Mouse (Mus musculus) spleen, adult 2 months (tissue): Measurements from ENCODE around the gene Fgf22. TPM values are rescaled to one million over a fixed set of nuclear protein-coding genes. Genes with fewer than 3 reads are reported as not detected.

Source experiments
- DNase-seq, 2 experiments: peaks; one replicate each; pipeline versions ENCODE4 v3.0.0 to v3.0.0-alpha.2; 2012 to 2021; ENCODE audit warnings: low spot score in 2 of 2, low read depth in 1 of 2
- H3K27ac ChIP-seq: fragments of 200-500 bp; 2 replicates; pipeline ENCODE4 v1.5.1; 2012; ENCODE audit warnings: low read length, inconsistent platforms; ENCODE audit not compliant: insufficient read depth
- H3K27me3 ChIP-seq: fragments of 200-500 bp; 2 replicates; pipeline ENCODE4 v1.6.1; 2012; ENCODE audit warnings: mild to moderate bottlenecking, moderate library complexity, low read length, inconsistent platforms; ENCODE audit not compliant: control insufficient read depth, insufficient read depth
- H3K36me3 ChIP-seq: fragments of 200-500 bp; 2 replicates; pipeline ENCODE4 v1.6.1; 2012; ENCODE audit warnings: mild to moderate bottlenecking, low read length, inconsistent platforms; ENCODE audit not compliant: control insufficient read depth, insufficient read depth
- H3K4me1 ChIP-seq: fragments of 200-500 bp; 2 replicates; pipeline ENCODE4 v1.6.1; 2011; ENCODE audit warnings: inconsistent platforms; ENCODE audit not compliant: control insufficient read depth, insufficient read depth, insufficient read length
- H3K4me3 ChIP-seq: fragments of 200-500 bp; 2 replicates; pipeline ENCODE4 v1.5.1; 2011; ENCODE audit warnings: mild to moderate bottlenecking, inconsistent platforms; ENCODE audit not compliant: insufficient read depth, insufficient read length; ENCODE audit errors: extremely low read depth
- CTCF ChIP-seq: fragments of 200-500 bp; IDR thresholded peaks from 2 replicates; pipeline ENCODE4 v1.5.1; 2011; ENCODE audit warnings: mild to moderate bottlenecking, inconsistent platforms; ENCODE audit not compliant: insufficient read depth, insufficient read length, insufficient replicate concordance; ENCODE audit errors: extremely low read depth
- POLR2A ChIP-seq: fragments of 200-500 bp; IDR thresholded peaks from 2 replicates; pipeline ENCODE4 v1.6.1; 2011; ENCODE audit warnings: low read depth, low read length, inconsistent platforms
- WGBS: fragments of 180-500 bp; shearing (Covaris S2); methylation state at CpG from one replicate; pipeline ENCODE4 v1.1.7; 2018; 5-methylcytosine and 5-hydroxymethylcytosine counted together
- polyA plus RNA-seq: library from polyadenylated mRNA; depleted of rRNA; stranded (reverse); fragments of >200 nt; gene quantifications from 2 replicates; pipeline ENCODE4 v1.2.3, GENCODE M21; 2012

The Fgf22 gene
- polyA plus RNA-seq, 1 experiment = not detected

DNA sequence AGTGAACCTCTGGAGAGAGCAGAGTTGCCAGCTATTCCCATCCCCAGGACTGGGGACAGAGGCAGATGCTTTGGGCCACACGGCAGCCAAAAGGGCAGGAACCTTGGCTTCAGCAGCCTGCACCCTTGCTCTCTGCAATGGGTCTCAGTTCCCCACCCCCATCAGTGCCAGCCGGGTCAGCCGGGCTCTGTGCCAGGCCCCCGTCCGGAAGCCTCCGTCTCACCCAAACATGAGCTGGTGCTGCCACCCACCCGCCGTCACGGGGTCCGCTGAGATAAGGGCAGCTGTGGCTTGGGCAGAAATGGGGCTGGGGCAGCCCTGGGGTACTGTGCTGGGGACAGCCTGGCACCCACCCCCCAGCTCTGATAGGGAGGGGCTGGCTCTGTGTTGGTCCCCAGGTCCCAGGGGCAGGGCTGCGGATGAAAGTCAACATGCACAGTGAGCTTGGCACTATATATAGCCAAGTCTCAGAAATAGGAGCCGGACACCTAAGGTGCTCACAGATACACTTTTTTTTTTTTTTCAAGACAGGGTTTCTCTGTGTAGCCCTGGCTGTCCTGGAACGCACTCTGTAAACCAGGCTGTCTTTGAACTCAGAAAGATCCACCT lies 25.4 kb upstream of the Fgf22 start:
- Histone ChIP-seq H3K4me3 (no peak overlapping the region), H3K27ac (no peak overlapping the region), H3K27me3 (no peaks in the 10 kb centered on the region), H3K4me1 (no peaks in the 10 kb centered on the region), H3K36me3 (peaks cover 4% of the 10 kb centered on the region; the same call in 1 of the 2 replicates)
- no peak for DNase-seq
- TF ChIP-seq POLR2A = no peak
- no peak for TF ChIP-seq CTCF
- 56% methylated on average over 13 of the region's 13 CpGs for whole genome bisulfite sequencing

DNA sequence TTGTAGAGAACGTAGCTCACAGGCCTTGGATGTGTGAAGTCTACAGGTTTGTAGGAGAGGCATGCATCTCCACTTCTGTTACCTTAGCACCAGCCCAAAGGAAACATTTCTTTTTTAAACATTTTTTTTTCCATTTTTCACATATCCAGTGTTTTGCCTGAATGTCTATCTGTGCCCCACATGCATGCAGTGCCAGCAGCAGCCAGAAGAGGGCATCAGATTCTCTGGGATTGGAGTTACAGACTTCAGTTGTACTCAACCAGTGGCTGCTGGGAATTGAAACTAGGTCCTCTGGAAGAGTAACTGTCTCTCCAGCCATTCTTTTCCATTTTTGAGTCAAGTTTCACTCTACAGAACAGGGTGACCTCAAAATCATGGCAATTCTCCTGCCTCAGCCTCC lies 22.4 kb upstream of the Fgf22 start:
- Histone ChIP-seq H3K4me1 (no peaks in the 10 kb centered on the region), H3K4me3 (no peak overlapping the region), H3K27me3 (no peaks in the 10 kb centered on the region), H3K27ac (no peak overlapping the region), H3K36me3 (peaks cover 29% of the 10 kb centered on the region)
- WGBS = 95% methylated on average over 1 of the region's 1 CpGs
- DNase-seq = peak in 1 of 2 experiments; percentile 31
- no peak for TF ChIP-seq POLR2A
- peak; percentile 25; the same call in 1 of the 2 replicates for TF ChIP-seq CTCF

DNA sequence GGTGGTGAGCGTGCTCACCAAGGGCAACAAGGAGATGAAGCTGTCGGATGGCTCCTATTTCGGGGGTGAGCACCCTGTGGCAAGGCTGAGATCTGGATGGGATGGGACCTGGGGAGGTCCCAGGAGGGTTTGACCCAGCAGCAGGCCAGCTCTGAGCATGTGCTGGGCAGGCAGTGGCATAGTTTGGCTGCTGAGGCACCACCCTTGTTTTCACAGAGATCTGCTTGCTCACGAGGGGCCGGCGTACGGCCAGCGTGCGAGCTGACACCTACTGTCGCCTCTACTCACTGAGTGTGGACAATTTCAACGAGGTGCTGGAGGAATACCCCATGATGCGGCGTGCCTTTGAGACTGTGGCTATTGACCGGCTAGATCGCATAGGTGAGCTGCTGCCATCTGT lies 21.0 kb upstream of the Fgf22 start:
- Histone ChIP-seq H3K27ac (no peak overlapping the region), H3K4me3 (no peak overlapping the region), H3K27me3 (no peaks in the 10 kb centered on the region), H3K36me3 (peaks cover 39% of the 10 kb centered on the region), H3K4me1 (no peaks in the 10 kb centered on the region)
- no peak for DNase-seq
- 95% methylated on average over 15 of the region's 15 CpGs for WGBS
- no peak for TF ChIP-seq CTCF
- TF ChIP-seq POLR2A = no peak

DNA sequence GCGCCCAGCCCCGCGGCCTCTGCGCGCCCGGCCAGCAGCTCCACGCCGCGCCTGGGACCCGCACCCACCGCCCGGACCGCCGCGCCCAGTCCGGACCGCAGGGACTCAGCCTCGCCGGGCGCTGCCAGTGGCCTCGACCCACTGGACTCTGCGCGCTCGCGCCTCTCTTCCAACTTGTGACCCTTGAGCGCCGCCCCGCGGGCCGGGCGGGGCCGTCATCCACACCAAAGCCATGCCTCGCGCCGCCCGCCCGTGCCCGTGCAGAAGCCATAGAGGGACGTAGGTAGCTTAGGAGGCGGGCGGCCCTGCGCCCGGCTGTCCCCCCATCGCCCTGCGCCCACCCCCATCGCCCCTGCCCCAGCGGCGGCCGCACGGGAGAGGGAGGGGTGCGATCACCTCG lies 19.5 kb upstream of the Fgf22 start:
- H3K36me3 ChIP-seq = peaks cover 54% of the 10 kb centered on the region
- no peak for DNase-seq
- H3K4me1 ChIP-seq = no peaks in the 10 kb centered on the region
- TF ChIP-seq CTCF (no peak), POLR2A (no peak)
- 89% methylated on average over 51 of the region's 52 CpGs for WGBS
- no peaks in the 10 kb centered on the region for H3K27me3 ChIP-seq
- H3K4me3 ChIP-seq = no peak overlapping the region
- H3K27ac ChIP-seq = no peak overlapping the region

DNA sequence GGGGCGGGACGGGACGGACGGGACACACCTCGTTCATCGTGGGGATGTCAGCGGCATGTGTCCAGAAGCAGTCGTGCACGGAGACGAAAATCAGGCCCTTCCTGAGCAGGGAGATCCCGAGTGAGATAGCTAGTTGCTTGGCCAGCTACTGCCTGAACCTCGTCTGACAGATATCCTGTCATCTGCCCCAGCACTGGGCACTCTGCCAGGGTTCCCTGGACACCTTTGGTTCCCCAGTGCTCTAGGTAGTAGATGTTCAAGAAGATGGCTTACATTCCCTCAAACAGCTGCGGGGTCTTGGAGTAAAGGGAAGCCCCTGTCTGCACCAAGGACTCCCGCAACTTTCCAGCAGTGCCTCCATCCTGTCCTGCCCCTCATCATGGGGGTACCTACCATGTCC lies 18.2 kb upstream of the Fgf22 start:
- Histone ChIP-seq H3K4me1 (no peaks in the 10 kb centered on the region), H3K4me3 (no peak overlapping the region), H3K27ac (no peak overlapping the region), H3K36me3 (peaks cover 65% of the 10 kb centered on the region), H3K27me3 (no peaks in the 10 kb centered on the region)
- no peak for DNase-seq
- 92% methylated on average over 14 of the region's 14 CpGs for WGBS
- no peak for TF ChIP-seq CTCF
- TF ChIP-seq POLR2A = no peak

DNA sequence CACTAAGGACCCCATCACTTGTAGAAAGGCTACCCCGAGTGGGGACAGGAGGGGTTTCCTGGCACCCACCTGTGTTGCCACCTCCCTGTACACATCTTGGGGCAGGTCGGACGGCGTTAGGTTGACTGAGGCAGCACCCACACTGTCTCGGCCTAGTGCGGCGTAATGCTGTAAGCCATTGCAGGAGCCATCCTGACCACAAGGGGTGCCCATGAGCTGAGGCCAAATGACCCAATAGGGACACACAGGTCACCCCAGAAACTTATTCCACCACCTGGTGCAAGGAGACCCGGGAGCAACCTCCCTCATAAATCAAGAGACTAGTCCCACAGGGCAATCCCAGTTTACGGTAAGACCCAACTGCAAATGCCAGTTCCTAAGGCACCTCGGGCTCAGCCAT lies 16.6 kb upstream of the Fgf22 start:
- 95% methylated on average over 10 of the region's 10 CpGs for WGBS
- no peaks in the 10 kb centered on the region for H3K27me3 ChIP-seq
- H3K4me1 ChIP-seq = no peaks in the 10 kb centered on the region
- H3K36me3 ChIP-seq = peaks cover 70% of the 10 kb centered on the region
- TF ChIP-seq CTCF = peak; percentile 40; the same call in 1 of the 2 replicates
- TF ChIP-seq POLR2A = no peak
- H3K27ac ChIP-seq = no peak overlapping the region
- no peak overlapping the region for H3K4me3 ChIP-seq
- no peak for DNase-seq

DNA sequence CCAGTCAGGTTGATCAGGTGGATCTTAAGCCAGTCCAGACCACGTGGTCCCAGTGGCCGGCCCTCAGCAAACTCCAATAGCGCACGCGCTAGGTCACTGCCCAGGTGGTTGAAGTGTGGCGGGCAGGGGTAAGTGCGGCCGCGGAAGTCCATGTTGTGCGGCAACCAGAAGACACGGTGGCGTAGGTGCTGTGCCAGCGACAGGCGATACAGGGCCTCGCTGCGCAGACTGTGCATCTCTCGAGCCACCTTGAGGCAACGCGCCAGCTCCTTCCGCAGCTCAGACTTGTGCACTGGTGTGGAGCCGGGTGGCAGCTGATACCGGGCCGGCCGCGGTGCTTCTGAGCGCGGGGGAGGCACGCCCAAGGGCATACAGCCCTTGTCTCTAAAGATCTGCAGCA lies 15.6 kb upstream of the Fgf22 start:
- no peak for TF ChIP-seq POLR2A
- no peak for TF ChIP-seq CTCF
- Histone ChIP-seq H3K27me3 (no peaks in the 10 kb centered on the region), H3K4me1 (no peaks in the 10 kb centered on the region), H3K4me3 (no peak overlapping the region), H3K36me3 (peaks cover 69% of the 10 kb centered on the region), H3K27ac (no peak overlapping the region)
- DNase-seq = no peak
- 95% methylated on average over 28 of the region's 28 CpGs for WGBS
